Mouse (Mus musculus) liver, embryonic 14.5 days (tissue): Measurements from ENCODE around the gene Tnfrsf22. TPM values are rescaled to one million over a fixed set of nuclear protein-coding genes. Genes with fewer than 3 reads are reported as not detected.
"Not testable (repeated sequence)": the region's sequence is repeated elsewhere in the genome, so short reads cannot be mapped to it uniquely, and the experiment has no call there.

Experiments
- ATAC-seq: fragments of 200-750 bp; cut with Nextera tagmentation; 2 replicates; pipeline ENCODE4 v1.8.0; 2017; ENCODE audit warnings: moderate number of reproducible peaks, mild to moderate bottlenecking, moderate library complexity; ENCODE audit not compliant: insufficient read depth
- DNase-seq, 3 experiments: peaks; one replicate each; pipeline ENCODE4 v3.0.0-alpha.2; 2012 to 2013; ENCODE audit warnings: low read depth in 3 of 3, low spot score in 3 of 3
- H3K27ac ChIP-seq: fragments of 300-500 bp; sonication (generic); 2 replicates; pipeline ENCODE4 v1.5.1; 2014; ENCODE audit warnings: moderate library complexity, mild to moderate bottlenecking, control low read depth, inconsistent platforms
- H3K27me3 ChIP-seq: fragments of 300-500 bp; sonication (generic); 2 replicates; pipeline ENCODE4 v1.6.1; 2014; ENCODE audit warnings: mild to moderate bottlenecking, low read length, moderate library complexity; ENCODE audit not compliant: control insufficient read depth, insufficient read depth
- H3K36me3 ChIP-seq: fragments of 300-500 bp; sonication (generic); replicated peaks from 2 replicates; pipeline ENCODE4 v1.6.1; 2014; ENCODE audit warnings: low read depth; ENCODE audit not compliant: control insufficient read depth, insufficient read depth
- H3K4me1 ChIP-seq, 2 experiments: fragments of 200-500 bp in 1 of 2; fragments of 300-500 bp in 1 of 2; sonication (generic) in 1 of 2; replicated peaks; 2 replicates each; pipeline ENCODE4 v1.6.1; 2012 to 2014; ENCODE audit warnings: antibody characterized with exemption in 1 of 2, inconsistent platforms in 1 of 2, low read length in 1 of 2; ENCODE audit not compliant: control insufficient read depth in 2 of 2, insufficient read depth in 2 of 2
- H3K4me2 ChIP-seq: fragments of 300-500 bp; sonication (generic); 2 replicates; pipeline ENCODE4 v1.6.1; 2014; ENCODE audit warnings: low read depth, mild to moderate bottlenecking, control low read depth, moderate library complexity
- H3K4me3 ChIP-seq, 2 experiments: fragments of 200-500 bp in 1 of 2; fragments of 300-500 bp in 1 of 2; sonication (generic) in 1 of 2; 2 replicates each; pipeline ENCODE4 v1.5.1; 2012 to 2014; ENCODE audit warnings: low read depth in 2 of 2, low read length in 2 of 2, mild to moderate bottlenecking in 2 of 2, control low read depth in 1 of 2, inconsistent platforms in 1 of 2, moderate library complexity in 1 of 2; ENCODE audit not compliant: insufficient read depth in 1 of 2
- H3K9ac ChIP-seq: fragments of 300-500 bp; sonication (generic); replicated peaks from 2 replicates; pipeline ENCODE4 v1.6.1; 2014; ENCODE audit warnings: mild to moderate bottlenecking, control low read depth, moderate library complexity
- H3K9me3 ChIP-seq: fragments of 300-500 bp; sonication (generic); 2 replicates; pipeline ENCODE4 v1.6.1; 2016; ENCODE audit warnings: low read length, mixed read lengths; ENCODE audit not compliant: control insufficient read depth
- CTCF ChIP-seq: IDR thresholded peaks from 2 replicates; pipeline ENCODE4 v1.5.1; 2016; ENCODE audit warnings: antibody characterized with exemption, low read depth, control low read depth
- EP300 ChIP-seq: IDR thresholded peaks from 2 replicates; pipeline ENCODE4 v1.6.1; 2016; ENCODE audit warnings: antibody characterized with exemption, low read depth
- WGBS: fragments of 180-500 bp; shearing (Covaris S2); extraction: QIAGEN DNeasy Blood & Tissue Kit; methylation state at CpG from one replicate; pipeline ENCODE4 v1.1.7; 2014; ENCODE audit not compliant: insufficient replicate concordance; 5-methylcytosine and 5-hydroxymethylcytosine counted together
- polyA plus RNA-seq, 2 experiments: library from polyadenylated mRNA; depleted of rRNA in 1 of 2; stranded (reverse) in 1 of 2; unstranded in 1 of 2; fragments of >200 nt; fragmentation: Nextera tagmentation in 1 of 2; extraction: Ambion mirVana in 1 of 2; gene quantifications; 2 replicates each; pipeline versions ENCODE4 v1.2.1 to v1.2.3; 2012 to 2014

Gene Tnfrsf22
- polyA plus RNA-seq, 2 experiments = 0.71 to 0.99 TPM

- Histone ChIP-seq H3K9me3 (no peaks in the 10 kb centered on the region), H3K4me1 (peaks cover 0 to 10% of the 10 kb centered on the region in 2 experiments; a peak in 2 of 4 replicates), H3K4me3 (no peak overlapping the region), H3K36me3 (no peaks in the 10 kb centered on the region), H3K27ac (no peak overlapping the region), H3K9ac (no peak overlapping the region), H3K4me2 (no peak overlapping the region), H3K27me3 (no peaks in the 10 kb centered on the region)
- no peak for TF ChIP-seq EP300
- no peak for ATAC-seq
- DNase-seq = peak in 1 of 3 experiments; percentile 26
These were observed 17.2 kb upstream of the Tnfrsf22 start for GRCm38 (mm10) chr7:143666427-143667311.

GRCm38 (mm10) chr7:143663470-143663869 is 14.0 kb upstream of the Tnfrsf22 start:
- Histone ChIP-seq H3K9me3 (no peaks in the 10 kb centered on the region), H3K27ac (no peak overlapping the region), H3K4me2 (no peak overlapping the region), H3K27me3 (no peaks in the 10 kb centered on the region), H3K36me3 (no peaks in the 10 kb centered on the region), H3K4me3 (no peak overlapping the region), H3K4me1 (peaks cover 0 to 10% of the 10 kb centered on the region in 2 experiments; a peak in 2 of 4 replicates), H3K9ac (no peak overlapping the region)
- ATAC-seq (no peak), DNase-seq (no peak)
- WGBS = 52% methylated on average over 2 of the region's 2 CpGs
- no peak for TF ChIP-seq EP300
- TF ChIP-seq CTCF = no peak

GRCm38 (mm10) chr7:143660797-143661196 is 11.3 kb upstream of the Tnfrsf22 start:
- DNase-seq = no peak
- ATAC-seq = no peak
- Histone ChIP-seq H3K36me3 (no peaks in the 10 kb centered on the region), H3K4me3 (no peak overlapping the region), H3K9me3 (no peaks in the 10 kb centered on the region), H3K4me1 (no peaks in the 10 kb centered on the region), H3K9ac (no peak overlapping the region), H3K27me3 (no peaks in the 10 kb centered on the region), H3K4me2 (no peak overlapping the region), H3K27ac (no peak overlapping the region)
- TF ChIP-seq CTCF (no peak), EP300 (no peak)

- not testable (repeated sequence) for H3K36me3 ChIP-seq, H3K9me3 ChIP-seq, H3K27ac ChIP-seq, ATAC-seq, H3K4me2 ChIP-seq, H3K9ac ChIP-seq, H3K4me1 ChIP-seq, H3K27me3 ChIP-seq, DNase-seq
- 50% methylated on average over 10 of the region's 10 CpGs for WGBS
- H3K4me3 ChIP-seq = peak overlapping the region in 1 of 2 experiments; percentile 43; a peak in 1 of 4 replicates
These were observed 397 bp upstream of the Tnfrsf22 start for GRCm38 (mm10) chr7:143649769-143650346.

GRCm38 (mm10) chr7:143643949-143644348 is 5.5 kb downstream of the Tnfrsf22 start:
- DNase-seq, H3K4me3 ChIP-seq, H3K4me1 ChIP-seq, H3K36me3 ChIP-seq, H3K4me2 ChIP-seq, H3K9ac ChIP-seq, H3K9me3 ChIP-seq, ATAC-seq, H3K27me3 ChIP-seq, H3K27ac ChIP-seq: not testable (repeated sequence)
- WGBS = 28% methylated on average over 2 of the region's 2 CpGs
